Mouse (Mus musculus) testis, postnatal 10 days (tissue): ENCODE data around the gene S100z.

Experiments
- DNase-seq: peaks from one replicate; pipeline ENCODE4 v3.0.0; 2021; ENCODE audit warnings: low spot score

S100z gene

GRCm38 (mm10) chr13:95478671-95479413 lies at the start of gene S100z:
TSS of gene S100z (minus strand) at chr13:95478721.
- DNase-seq: no peak

- peak; percentile 73 for DNase-seq
These were observed 46.4 kb upstream of the S100z start, which contains the start of gene F2rl1 for GRCm38 (mm10) chr13:95524674-95525491. TSS of gene F2rl1 (minus strand) at chr13:95525227.

GRCm38 (mm10) chr13:95524424-95524673 lies 45.8 kb upstream of the S100z start:
- no peak for DNase-seq

GRCm38 (mm10) chr13:95523659-95524423 lies 45.3 kb upstream of the S100z start:
- peak; percentile 62 for DNase-seq

- no peak for DNase-seq
These were observed 43.7 kb upstream of the S100z start for GRCm38 (mm10) chr13:95522176-95522575.

- DNase-seq: no peak
These were observed 42.5 kb upstream of the S100z start for GRCm38 (mm10) chr13:95521029-95521428.

GRCm38 (mm10) chr13:95514756-95515155 lies 36.2 kb upstream of the S100z start:
- DNase-seq: no peak

GRCm38 (mm10) chr13:95510054-95510453 lies 31.5 kb upstream of the S100z start:
- DNase-seq: no peak

GRCm38 (mm10) chr13:95503279-95503917 lies 24.9 kb upstream of the S100z start:
- no peak for DNase-seq

GRCm38 (mm10) chr13:95496601-95497000 lies 18.1 kb upstream of the S100z start:
- DNase-seq: no peak

- DNase-seq: no peak
These were observed 16.3 kb upstream of the S100z start for GRCm38 (mm10) chr13:95494812-95495211.

- no peak for DNase-seq
These were observed 14.8 kb upstream of the S100z start for GRCm38 (mm10) chr13:95493296-95493695.

GRCm38 (mm10) chr13:95491327-95491726 lies 12.8 kb upstream of the S100z start:
- DNase-seq: no peak

GRCm38 (mm10) chr13:95484664-95485063 lies 6.1 kb upstream of the S100z start:
- DNase-seq: no peak

GRCm38 (mm10) chr13:95481428-95481827 lies 2.9 kb upstream of the S100z start:
- peak; percentile 91 for DNase-seq

- DNase-seq: no peak
These were observed 1.3 kb downstream of the S100z start for GRCm38 (mm10) chr13:95477173-95477572.

- DNase-seq: no peak
These were observed 3.4 kb downstream of the S100z start for GRCm38 (mm10) chr13:95475124-95475523.

GRCm38 (mm10) chr13:95474294-95474693 lies 4.2 kb downstream of the S100z start:
- DNase-seq: no peak

- DNase-seq: peak; percentile 53
These were observed 7.6 kb downstream of the S100z start for GRCm38 (mm10) chr13:95470970-95471369.

GRCm38 (mm10) chr13:95451529-95451928 lies 27.0 kb downstream of the S100z start:
- no peak for DNase-seq

- DNase-seq: no peak
These were observed 27.8 kb downstream of the S100z start for GRCm38 (mm10) chr13:95450636-95451210.

- no peak for DNase-seq
These were observed 28.8 kb downstream of the S100z start for GRCm38 (mm10) chr13:95449730-95450129.
